Mouse (Mus musculus) liver (tissue): ENCODE results near the gene Nudt8.
"Not testable (repeated sequence)": the region's sequence is repeated elsewhere in the genome, so short reads cannot be mapped to it uniquely, and the experiment has no call there.

Source experiments
- DNase-seq: peaks from one replicate; pipeline ENCODE4 v3.0.0-alpha.2; 2020; ENCODE audit warnings: mixed read lengths

The Nudt8 gene

DNA sequence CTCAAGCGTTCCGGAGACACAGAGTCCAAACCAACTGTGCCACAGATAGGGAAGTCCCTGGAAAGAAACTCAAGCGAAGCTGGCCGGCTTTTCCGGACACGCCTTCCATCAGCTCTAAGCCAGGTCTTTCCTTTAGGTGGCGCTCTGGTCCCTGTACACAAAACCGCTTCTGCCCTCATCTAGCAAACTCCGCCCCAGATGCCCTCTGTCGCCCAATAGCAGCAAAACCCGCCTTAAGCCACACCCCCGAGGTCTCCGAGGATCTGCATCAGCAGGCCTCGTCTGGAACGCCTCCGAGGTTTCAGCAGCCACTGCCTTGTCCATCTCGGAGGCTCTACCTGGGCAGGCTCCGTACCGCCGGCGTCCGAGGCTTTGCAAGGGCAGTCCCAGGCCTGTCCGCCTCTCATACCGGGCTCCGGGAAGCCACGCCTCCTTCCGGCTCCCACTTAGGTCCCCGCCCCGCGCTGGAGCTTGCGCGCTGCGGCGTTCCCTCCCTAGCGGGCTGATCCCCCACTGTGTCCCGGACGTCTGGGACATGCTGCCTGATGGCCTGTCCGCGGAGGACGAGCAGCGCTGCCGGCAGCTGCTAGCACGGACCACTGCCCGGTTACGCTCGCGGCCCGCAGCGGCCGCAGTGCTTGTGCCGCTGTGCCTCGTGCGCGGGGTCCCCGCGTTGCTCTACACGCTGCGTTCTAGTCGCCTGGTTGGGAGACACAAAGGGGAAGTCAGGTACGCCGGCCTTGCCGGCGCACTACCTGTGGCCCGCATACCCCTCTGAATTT is at the start of gene Nudt8, which contains the start of gene Gm49405:
Nudt8 (plus strand) TSS at position 462 of the 782 bp plus-strand sequence.
Gm49405 (plus strand) TSS at position 508 of the 782 bp plus-strand sequence.
- DNase-seq: peak; percentile 98

- no peak for DNase-seq
These were observed 48.9 kb upstream of the Nudt8 start for GRCm38 (mm10) chr19:3951461-3951860.

DNA sequence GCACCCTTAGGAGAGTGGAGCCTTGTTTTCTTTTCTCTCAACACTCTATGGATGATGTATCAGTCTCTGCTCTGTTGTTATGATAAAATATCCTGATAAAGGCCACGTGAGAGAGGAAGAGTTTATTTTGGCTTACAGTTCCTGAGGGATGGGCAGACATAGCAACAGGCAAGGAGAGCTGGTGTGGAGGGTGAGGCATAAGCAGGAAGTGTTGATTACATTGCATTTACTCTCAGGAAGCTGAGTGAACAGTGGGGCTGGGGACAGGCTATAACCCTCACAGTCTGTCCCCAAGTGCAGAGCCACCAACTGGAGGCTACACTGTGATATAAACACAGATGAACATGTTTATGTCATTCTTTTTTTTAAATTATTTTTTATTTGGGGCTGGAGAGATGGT is 48.3 kb upstream of the Nudt8 start:
- no peak for DNase-seq

DNA sequence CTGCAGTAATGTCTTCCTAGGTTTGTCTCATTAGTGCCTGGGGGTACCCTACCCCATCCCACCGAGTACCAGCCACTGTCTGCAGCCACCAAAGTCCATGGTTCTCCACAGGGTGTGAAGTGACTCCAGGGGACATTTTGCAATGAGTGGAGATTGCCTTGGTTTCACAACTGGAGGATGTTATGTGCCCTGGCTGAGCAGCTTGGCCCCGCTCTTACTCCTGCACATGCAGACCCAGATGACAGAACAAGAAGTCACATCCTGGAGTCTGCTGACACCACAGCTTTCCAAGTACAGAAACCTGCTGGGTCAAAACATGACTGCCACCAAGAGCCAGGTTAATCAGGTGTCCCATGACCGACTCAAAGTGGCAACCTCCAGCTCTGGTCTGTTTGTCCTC is 45.3 kb upstream of the Nudt8 start:
- DNase-seq: no peak

- DNase-seq: no peak
These were observed 44.6 kb upstream of the Nudt8 start for GRCm38 (mm10) chr19:3955804-3956203.

DNA sequence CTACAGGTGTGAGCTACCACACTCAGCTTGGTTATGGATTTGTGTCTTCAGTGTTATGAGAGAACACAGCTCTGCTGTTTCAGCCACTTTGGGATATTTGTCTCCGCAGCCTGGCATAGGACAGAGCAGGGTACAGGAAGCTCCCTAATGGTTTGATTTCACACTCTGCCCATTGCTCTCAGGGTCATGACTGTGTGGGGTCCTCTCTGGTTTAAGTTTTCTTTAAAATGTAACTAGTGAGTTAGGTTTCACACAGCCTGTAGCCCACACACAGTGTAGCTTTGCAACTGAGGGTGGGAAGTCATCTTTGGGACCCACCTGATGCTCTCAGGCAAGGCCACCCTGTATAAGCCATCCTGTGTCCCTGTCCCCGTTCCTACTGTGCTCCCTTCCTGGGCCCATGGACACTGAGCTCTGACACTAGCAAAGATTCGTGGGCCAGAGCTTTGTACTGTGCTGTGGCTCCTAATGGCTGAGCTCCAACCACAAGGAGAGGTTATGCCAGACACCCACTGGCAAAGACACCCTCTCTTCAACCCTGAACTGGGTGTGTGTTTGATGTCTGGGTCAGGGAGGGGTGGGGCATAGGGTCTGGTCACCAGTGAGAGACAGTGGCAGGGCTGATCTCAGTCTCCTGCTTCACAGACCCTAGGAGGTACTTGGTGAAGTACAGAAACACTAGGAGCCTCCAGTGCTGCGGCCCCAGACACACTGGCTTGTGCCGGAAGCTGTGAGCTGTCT is 42.9 kb upstream of the Nudt8 start:
- DNase-seq: not testable (repeated sequence)

DNA sequence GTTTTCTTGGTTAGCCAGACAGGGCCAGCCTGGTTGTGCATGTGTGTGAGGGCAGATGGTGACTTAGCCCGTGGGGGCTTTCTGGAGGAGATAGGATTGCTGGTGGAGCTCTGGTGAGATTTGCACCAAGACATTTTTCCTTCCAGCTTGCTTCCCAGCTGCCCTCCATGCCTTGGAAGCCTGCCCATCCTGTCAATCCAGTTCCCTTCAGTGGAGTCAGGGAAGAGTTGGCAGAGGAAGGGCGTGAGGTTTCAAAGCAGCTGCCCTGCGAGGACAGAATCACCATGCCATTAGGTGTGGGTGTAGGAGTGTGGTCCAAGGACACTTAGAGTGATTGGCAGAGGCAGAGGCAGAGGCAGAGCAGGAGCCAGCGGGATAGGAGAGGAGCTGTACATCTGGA is 41.9 kb upstream of the Nudt8 start, which contains the start of gene Aldh3b3:
Aldh3b3 (plus strand) TSS at position 176 of the 400 bp plus-strand sequence.
- DNase-seq: no peak

DNA sequence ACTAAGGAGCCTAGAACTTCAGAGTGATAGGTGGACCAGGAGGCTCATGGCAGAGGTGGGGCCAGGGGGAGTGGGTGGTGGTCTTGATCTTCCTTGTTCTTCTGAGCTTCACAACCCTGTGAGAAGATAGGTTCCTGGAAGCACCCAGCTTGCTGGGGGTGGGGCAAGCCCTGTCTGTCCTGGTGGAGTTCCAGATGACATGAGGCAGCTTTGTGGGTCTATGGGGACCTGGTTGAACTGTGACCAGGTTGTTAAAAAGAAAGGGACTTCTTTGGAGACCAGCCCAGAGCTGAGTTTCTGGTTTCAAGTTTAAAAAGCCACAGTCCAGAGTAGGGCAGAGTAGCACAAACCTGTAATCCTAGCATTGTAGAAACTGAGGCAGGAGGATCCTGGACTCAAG is 41.4 kb upstream of the Nudt8 start:
- no peak for DNase-seq

DNA sequence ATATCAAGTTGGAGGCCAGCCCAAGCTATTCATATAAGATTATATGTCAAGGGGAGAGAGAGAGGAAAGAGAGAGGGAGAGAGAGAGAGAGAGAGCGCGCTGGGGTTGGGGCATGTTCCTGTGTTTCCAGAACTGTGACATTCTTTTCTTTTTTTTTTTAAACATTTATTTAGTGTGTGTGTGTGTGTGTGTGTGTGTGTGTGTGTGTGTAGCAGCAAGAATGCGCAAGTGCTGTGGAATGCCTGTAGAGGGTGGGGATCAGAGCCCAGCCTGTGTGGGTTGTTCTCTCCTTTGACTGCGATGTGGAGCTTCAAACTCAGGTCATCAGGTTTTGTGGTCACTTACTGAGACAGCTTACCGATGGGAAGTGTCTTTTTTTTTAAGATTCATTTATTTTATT is 40.2 kb upstream of the Nudt8 start:
- no peak for DNase-seq

GRCm38 (mm10) chr19:3961805-3962204 is 38.6 kb upstream of the Nudt8 start:
- not testable (repeated sequence) for DNase-seq

DNA sequence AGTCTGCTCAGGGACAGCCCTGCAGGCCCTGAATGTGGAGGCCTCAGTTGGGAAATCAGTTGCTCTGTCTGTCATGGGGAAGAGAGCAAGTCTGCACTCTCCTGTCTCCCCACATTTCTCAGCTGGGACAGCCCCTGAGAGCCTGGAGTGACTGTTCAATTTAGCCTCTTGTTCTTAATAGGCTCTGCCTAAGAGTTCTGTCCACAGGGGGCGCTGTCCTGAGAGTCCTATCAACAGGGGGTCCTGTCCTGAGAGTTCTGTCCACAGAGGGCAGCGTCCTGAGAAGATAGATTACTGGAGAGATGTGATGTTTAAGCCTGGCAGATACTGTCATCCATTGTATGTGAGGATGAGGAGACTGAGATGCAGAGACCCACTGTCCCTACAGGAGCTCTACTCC is 37.9 kb upstream of the Nudt8 start:
- DNase-seq: peak; percentile 26

- DNase-seq: no peak
These were observed 36.4 kb upstream of the Nudt8 start for GRCm38 (mm10) chr19:3964030-3964429.

DNA sequence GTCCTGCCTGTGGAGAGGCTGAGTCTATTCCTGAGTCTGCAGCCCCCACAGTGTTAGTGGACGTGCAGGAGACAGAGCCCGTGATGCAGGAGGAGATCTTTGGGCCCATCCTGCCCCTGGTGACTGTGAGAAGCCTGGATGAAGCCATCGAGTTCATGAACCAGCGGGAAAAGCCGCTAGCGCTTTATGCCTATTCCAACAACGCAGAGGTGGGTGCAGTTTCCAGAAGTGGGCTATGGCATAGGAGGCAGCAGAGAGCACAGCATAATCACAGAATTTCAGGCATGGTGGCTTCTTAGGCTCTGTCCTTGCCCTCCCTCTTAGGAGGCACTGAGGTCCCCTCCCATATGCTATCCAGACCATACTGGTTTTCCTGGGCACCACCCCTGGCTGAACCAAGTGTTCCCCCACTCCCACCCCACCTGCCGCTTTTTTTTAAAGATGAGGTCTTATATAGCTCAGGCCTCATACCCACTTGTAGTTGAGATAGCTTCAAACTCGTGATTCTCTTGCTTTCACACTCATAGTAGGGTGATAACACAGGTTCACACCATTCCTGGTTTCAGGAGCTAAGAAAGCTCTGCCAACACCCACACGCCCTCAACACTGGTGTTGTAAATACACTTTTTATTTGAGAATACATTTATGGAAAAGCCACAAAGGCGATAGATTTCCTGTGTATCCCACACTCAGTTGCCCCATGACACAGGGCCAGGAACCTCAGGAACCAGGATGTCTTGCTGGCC is 33.9 kb upstream of the Nudt8 start:
- no peak for DNase-seq

GRCm38 (mm10) chr19:3967258-3967657 is 33.1 kb upstream of the Nudt8 start:
- DNase-seq: no peak

- DNase-seq: peak; percentile 71
These were observed 28.2 kb upstream of the Nudt8 start, which contains the start of gene Aldh3b2 for GRCm38 (mm10) chr19:3972229-3972628. TSS of gene Aldh3b2 (plus strand) at chr19:3972328.

DNA sequence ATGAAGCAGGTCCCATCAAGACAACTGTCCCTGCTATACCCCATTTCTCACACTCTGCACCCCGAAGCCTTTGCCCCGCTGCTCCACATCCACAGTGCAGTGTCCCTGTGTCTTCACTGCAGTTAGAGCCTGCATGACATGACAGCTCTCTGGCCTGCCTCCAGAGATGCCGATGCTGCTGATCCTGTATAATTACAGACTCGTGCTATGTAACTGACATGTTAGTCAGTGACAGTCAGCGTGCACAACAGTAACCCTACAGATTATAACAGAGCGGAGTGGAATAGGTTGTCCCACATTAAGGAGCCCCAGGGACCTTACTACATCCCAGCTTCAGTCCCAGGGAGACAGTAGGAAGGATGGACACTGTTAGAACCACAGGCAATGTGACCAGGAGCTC is 25.8 kb upstream of the Nudt8 start:
- not testable (repeated sequence) for DNase-seq

- DNase-seq: no peak
These were observed 24.5 kb upstream of the Nudt8 start for GRCm38 (mm10) chr19:3975866-3976265.

GRCm38 (mm10) chr19:3980309-3980708 is 20.1 kb upstream of the Nudt8 start:
- DNase-seq: peak; percentile 80

GRCm38 (mm10) chr19:3980917-3981316 is 19.5 kb upstream of the Nudt8 start:
- no peak for DNase-seq

- no peak for DNase-seq
These were observed 16.7 kb upstream of the Nudt8 start for GRCm38 (mm10) chr19:3983527-3984200.

GRCm38 (mm10) chr19:3985261-3985681 is 15.1 kb upstream of the Nudt8 start:
- peak; percentile 42 for DNase-seq

DNA sequence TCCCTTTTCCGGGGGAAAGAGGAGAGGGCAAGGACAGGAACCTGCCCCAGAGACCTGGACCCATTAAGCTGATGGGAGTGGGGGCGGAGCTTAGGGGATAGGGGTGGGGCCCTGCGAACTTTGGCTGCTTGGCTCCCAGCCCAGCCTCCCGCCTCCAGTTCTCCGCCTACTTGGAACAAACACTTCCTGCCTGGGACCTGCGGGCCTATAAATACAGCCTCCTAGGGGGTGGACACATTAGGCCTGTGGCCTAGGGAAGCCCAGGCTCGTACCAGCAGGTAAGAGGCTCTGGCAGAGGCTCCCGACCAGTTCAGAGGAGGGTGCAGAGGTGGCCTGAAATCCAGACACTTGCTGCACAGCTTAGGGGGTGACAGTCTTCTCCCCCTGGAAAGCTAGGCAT is 14.0 kb upstream of the Nudt8 start, which contains the start of gene Acy3:
Acy3 (plus strand) TSS at position 237 of the 400 bp plus-strand sequence.
- DNase-seq: peak; percentile 84
